ENCODE assay signal across 7 mouse cellular contexts in genomic region chr4:96799380-96800157, GRCm38 (mm10). TPM values are rescaled to one million over a fixed set of nuclear protein-coding genes. Genes with fewer than 3 reads are reported as not detected.
DNase-seq lines count a peak whose midpoint lies in the region; ATAC-seq and TF ChIP-seq lines count a peak whose summit lies in the region.

No protein-coding gene starts in this region.

- no peak overlapping the region for H3K4me2 ChIP-seq in kidney, embryonic 14.5 days (replicated peaks; ENCODE audit: low read depth, low read length)
- no peak overlapping the region for H3K4me2 ChIP-seq in lung, postnatal 0 days (replicated peaks; ENCODE audit: low read depth, low read length)

- H3K4me3 ChIP-seq in kidney, embryonic 14.5 days (ENCODE audit: low read length), result no peak overlapping the region
- H3K4me3 ChIP-seq in lung, postnatal 0 days (ENCODE audit: low read depth, low read length), result no peak overlapping the region

- no peaks in the 10 kb centered on the region for H3K36me3 ChIP-seq in kidney, embryonic 14.5 days (ENCODE audit: control insufficient read depth, insufficient read depth, low read length)
- no peaks in the 10 kb centered on the region for H3K36me3 ChIP-seq in lung, postnatal 0 days (ENCODE audit: insufficient read depth, low read length)

- H3K9me3 ChIP-seq in kidney, embryonic 14.5 days (ENCODE audit: control insufficient read depth, low read length), result no peaks in the 10 kb centered on the region
- no peaks in the 10 kb centered on the region for H3K9me3 ChIP-seq in lung, postnatal 0 days (ENCODE audit: low read length)

- no peak overlapping the region for H3K27ac ChIP-seq in kidney, embryonic 14.5 days (ENCODE audit: low read depth, low read length)
- H3K27ac ChIP-seq in lung, postnatal 0 days (ENCODE audit: low read length), result no peak overlapping the region

- TF ChIP-seq EP300 in lung, postnatal 0 days (IDR thresholded peaks at IDR 0.05), result no peak

- TF ChIP-seq CTCF in lung, postnatal 0 days (IDR thresholded peaks at IDR 0.05), result peak; percentile 69

- 52% methylated on average over 7 of the region's 7 CpGs for WGBS in kidney, embryonic 14.5 days
- 33% methylated on average over 7 of the region's 7 CpGs for WGBS in lung, postnatal 0 days

- H3K9ac ChIP-seq in kidney, embryonic 14.5 days (ENCODE audit: low read depth, low read length), result no peak overlapping the region
- H3K9ac ChIP-seq in lung, postnatal 0 days (replicated peaks; ENCODE audit: low read depth), result no peak overlapping the region

- H3K4me1 ChIP-seq in kidney, embryonic 14.5 days (ENCODE audit: control insufficient read depth, insufficient read depth, low read length), result no peaks in the 10 kb centered on the region
- no peaks in the 10 kb centered on the region for H3K4me1 ChIP-seq in lung, postnatal 0 days (ENCODE audit: insufficient read depth, low read depth, low read length)

- peak; percentile 37 for DNase-seq in kidney, adult 9 months
- DNase-seq in cerebellum, adult 9-10 months, result peak; percentile 36
- DNase-seq in frontal cortex, postnatal 10 days (ENCODE audit: low spot score in 2 of 2), result peak; percentile 11 to 43
- DNase-seq in lung, postnatal 0 days (ENCODE audit: low spot score), result peak; percentile 53
- peak; percentile 34 for DNase-seq in right cerebral cortex, postnatal 4 days
- no peak for DNase-seq in urinary bladder, adult 2 months (ENCODE audit: low spot score)

- H3K27me3 ChIP-seq in kidney, embryonic 14.5 days (ENCODE audit: control insufficient read depth, insufficient read depth, low read length), result no peaks in the 10 kb centered on the region
- H3K27me3 ChIP-seq in lung, postnatal 0 days (replicated peaks; ENCODE audit: insufficient read depth, low read length), result no peaks in the 10 kb centered on the region

- ATAC-seq in kidney, embryonic 14.5 days (ENCODE audit: low FRiP score, low TSS enrichment), result no peak
- ATAC-seq in lung, postnatal 0 days, result no peak

RNA-seq across cellular contexts. Expression of gene Gm12695, which starts 14.6 kb away (rescaled TPM):
- polyA plus RNA-seq in kidney, embryonic 14.5 days (2014; fragmentation: Nextera tagmentation; extraction: Ambion mirVana), result not detected in 2 replicates
- 1.5 and 2.6 TPM in 2 replicates for polyA plus RNA-seq in lung, postnatal 0 days (2015; fragmentation: Nextera tagmentation; extraction: Ambion mirVana)
- not detected in 2 replicates for polyA plus RNA-seq in urinary bladder, adult 2 months (2012; rRNA removed)
